Mouse (Mus musculus) heart, embryonic 13.5 days (tissue): ENCODE results near the gene Ppm1l. TPM values are rescaled to one million over a fixed set of nuclear protein-coding genes. Genes with fewer than 3 reads are reported as not detected.

Experiments used
- polyA plus RNA-seq: library from polyadenylated mRNA; unstranded; fragments of >200 nt; fragmentation: Nextera tagmentation; extraction: Ambion mirVana; gene quantifications from 2 replicates; pipeline ENCODE4 v1.2.1, GENCODE M21; 2015

Gene Ppm1l
- polyA plus RNA-seq, 1 experiment from 2014 or later = 7.4 TPM

Other genes starting within 250 kb of the Ppm1l start
- 21.0 and 24.1 TPM in 2 replicates for gene Kpna4, start 189.7 kb upstream of the Ppm1l start, polyA plus RNA-seq
- not detected in 2 replicates for gene Arl14, start 94.4 kb upstream of the Ppm1l start, polyA plus RNA-seq